Mouse (Mus musculus): ENCODE results near the gene Acpp.

GRCm38 (mm10) chr9:104361073-104361891 is 23.7 kb upstream of the Acpp start:
- TF ChIP-seq CTCF (IDR thresholded peaks at IDR 0.05; ENCODE audit: extremely low read depth, insufficient read depth, insufficient read length, insufficient replicate concordance) (no peak), POLR2A (IDR thresholded peaks at IDR 0.05; ENCODE audit: low read depth, low read length) (no peak)
